Mouse (Mus musculus): ENCODE measurements around the gene Fry. TPM values are rescaled to one million over a fixed set of nuclear protein-coding genes. Genes with fewer than 3 reads are reported as not detected.

Gene Fry
- polyA plus RNA-seq (2017; shearing (Covaris generic)) = 10 to 100 TPM; 15.9 to 25.3 (median 22.3) TPM

DNA sequence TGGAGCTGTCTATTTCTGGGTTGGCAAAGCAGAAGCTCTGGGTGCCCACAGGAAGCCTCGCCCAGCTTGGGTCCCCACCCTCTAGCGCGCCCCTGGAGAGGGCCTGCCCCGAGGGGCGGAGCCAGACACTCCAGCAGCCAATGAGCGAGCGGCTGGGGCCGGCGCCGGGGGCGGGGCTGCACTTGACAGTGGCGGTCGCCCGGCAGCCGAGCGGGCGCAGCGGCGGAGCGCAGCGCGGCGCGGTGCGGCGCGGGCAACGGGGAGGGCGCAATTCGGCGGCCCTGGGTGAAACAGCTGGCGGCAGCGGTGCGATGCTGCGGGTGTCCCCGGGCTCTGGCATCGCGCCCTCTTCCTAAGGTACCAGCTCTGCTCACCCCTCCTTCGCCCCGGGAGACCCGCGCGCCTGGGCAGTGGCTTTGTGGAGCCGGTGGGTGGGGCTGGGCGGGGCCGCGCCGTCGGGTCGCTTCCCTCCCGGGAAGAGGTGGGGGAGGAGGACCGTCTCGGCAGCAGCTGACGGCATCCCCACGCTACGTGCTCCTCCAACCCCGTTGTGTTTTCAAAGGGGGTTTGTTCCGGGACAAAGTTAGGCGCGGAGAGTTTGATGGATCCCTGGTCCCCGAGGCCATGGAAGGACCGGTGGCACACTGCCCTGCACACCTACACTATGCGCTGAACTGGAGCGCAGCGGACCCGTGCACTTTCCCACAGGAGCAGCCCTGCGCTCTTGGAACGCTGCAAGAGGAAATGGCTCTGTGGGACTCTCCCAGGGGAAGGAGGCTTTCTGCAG, at the start of gene Fry:
Gene Fry (plus strand): TSS at position 191 of the 787 bp plus-strand sequence.
- ATAC-seq = peak; percentile 97

GRCm38 (mm10) chr5:150070086-150070485, 48.4 kb upstream of the Fry start:
- ATAC-seq = no peak

- no peak for ATAC-seq
Observed at GRCm38 (mm10) chr5:150071738-150072137, 46.7 kb upstream of the Fry start.

- ATAC-seq = no peak
Observed at GRCm38 (mm10) chr5:150079866-150080797, 38.3 kb upstream of the Fry start.

- ATAC-seq = no peak
Observed at GRCm38 (mm10) chr5:150082696-150083095, 35.7 kb upstream of the Fry start.

GRCm38 (mm10) chr5:150083190-150083589, 35.3 kb upstream of the Fry start:
- ATAC-seq = no peak

DNA sequence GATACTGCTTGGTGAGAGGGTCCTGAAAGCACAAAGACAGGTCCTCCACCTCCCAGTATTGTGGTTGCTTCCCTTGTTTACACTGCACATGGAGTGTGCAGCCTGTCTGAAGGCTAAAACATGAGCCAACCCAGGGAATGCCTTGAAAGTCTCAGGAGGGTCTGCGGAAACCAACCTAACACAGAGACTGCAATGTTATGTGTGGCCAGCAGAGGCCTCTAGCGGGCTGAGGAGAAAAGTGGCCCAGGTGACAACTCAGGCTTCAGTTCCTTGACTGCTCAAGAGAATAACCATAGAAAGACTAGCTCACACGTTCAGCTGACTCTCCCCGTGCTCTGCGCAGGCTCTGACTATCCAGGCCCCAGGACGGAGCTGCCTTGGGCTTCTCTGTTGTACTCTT, 20.8 kb upstream of the Fry start:
- ATAC-seq = peak; percentile 77

- no peak for ATAC-seq
Observed at GRCm38 (mm10) chr5:150098754-150099153, 19.7 kb upstream of the Fry start.

DNA sequence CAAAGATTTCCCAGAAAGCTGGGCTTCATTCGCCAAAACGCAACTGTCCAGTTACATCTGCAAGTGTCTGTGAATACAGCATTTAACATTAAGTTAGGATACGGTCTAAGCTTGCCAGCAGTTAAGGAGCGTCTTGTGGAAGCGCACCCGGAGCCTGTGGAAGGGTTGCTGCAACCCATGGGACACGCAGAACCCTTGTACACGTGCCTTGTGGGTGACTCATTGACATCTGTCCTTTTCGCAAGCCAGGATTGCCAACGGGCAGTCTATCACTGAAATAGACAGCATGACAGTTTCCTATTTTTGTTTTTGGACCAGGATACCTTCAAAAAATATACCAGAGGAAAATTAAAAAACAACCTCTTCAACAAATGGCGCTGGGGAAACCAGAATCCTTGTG, 16.7 kb upstream of the Fry start:
- no peak for ATAC-seq

- ATAC-seq = no peak
Observed at GRCm38 (mm10) chr5:150106358-150106757, 12.1 kb upstream of the Fry start.

DNA sequence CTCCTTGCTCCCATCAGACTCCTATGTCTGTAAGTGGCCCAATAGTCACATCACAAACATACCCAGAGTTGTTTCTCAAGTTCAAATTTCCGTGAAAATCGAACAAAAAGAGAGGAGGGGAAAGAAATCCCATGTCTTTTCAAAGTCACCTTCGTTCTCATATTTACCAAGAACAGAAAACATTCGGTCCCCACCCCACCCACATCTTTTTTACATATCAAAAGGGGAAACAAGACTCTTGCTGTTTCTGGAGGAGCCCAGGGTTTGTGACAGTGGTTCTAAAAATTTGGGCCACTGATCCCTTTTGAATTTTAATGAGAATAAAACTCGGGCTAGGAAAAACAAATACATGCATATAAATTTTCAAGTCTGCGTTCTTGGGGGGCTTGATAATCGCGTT, 7.2 kb upstream of the Fry start:
- no peak for ATAC-seq

- ATAC-seq = no peak
Observed at GRCm38 (mm10) chr5:150114007-150114406, 4.4 kb upstream of the Fry start.

GRCm38 (mm10) chr5:150114778-150115177, 3.7 kb upstream of the Fry start:
- ATAC-seq = no peak

GRCm38 (mm10) chr5:150115271-150116092, 3.0 kb upstream of the Fry start:
- no peak for ATAC-seq

DNA sequence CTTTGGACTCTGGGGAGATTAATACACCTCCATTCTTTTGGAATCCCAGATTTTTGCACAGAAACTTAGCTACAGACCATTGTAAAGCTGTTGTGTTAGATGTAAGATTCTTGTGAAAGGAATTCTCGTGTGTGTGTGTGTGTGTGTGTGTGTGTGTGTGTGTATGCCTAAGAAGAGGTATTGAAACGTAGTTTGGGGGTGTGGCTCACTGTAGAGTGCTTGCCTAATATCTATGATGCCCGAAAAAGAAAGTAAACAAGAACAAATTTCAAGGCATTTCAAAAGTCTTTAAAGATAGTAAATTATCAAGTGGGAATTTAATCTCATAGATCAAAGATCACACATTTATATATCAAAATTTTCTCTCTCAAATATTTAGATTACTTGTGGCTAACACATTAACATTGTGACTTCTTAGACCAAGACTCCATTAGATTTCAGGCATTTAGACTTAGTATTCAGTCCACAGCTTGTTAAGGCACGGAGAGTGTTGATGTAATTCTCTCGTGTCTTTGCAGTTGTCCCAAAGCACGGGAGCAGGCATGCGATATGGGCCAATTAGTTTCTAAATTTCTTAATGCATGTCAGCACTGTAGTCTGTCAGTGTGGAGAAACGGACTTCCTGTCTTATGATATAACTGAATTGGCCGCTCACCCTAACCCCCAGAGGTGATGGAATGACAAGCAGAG, 2.1 kb upstream of the Fry start:
- no peak for ATAC-seq

- ATAC-seq = no peak
Observed at GRCm38 (mm10) chr5:150116906-150117216, 1.6 kb upstream of the Fry start.

GRCm38 (mm10) chr5:150118124-150118454, 356 bp upstream of the Fry start:
- no peak for ATAC-seq

- no peak for ATAC-seq
Observed at GRCm38 (mm10) chr5:150120676-150121075, 2.2 kb downstream of the Fry start.

- ATAC-seq = no peak
Observed at GRCm38 (mm10) chr5:150122095-150122494, 3.6 kb downstream of the Fry start.

GRCm38 (mm10) chr5:150122571-150122970, 4.1 kb downstream of the Fry start:
- no peak for ATAC-seq

- ATAC-seq = no peak
Observed at GRCm38 (mm10) chr5:150125920-150126319, 7.5 kb downstream of the Fry start.

DNA sequence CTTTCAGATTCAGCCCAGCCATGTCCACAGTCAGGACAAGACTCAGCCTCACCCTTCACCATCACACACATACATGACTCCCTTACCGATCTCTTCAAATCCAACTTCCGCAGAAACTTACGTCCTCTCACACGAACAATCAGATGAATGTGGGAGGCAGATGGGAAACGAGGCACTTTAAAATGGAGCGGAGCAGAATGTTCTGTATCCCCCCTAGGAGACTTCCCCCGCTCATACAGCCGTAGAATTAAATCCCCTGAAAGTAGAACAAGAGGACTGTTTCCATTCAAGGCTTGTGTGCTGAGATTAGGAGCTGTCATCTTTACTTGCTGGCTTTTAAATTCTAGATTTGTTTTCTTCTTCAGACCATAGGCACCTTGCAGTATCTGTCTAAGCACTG, 10.0 kb downstream of the Fry start:
- no peak for ATAC-seq
